In genomic region chr10:19119281-19120049, GRCm38 (mm10) we compare ENCODE assay signal across 21 mouse cellular contexts.
DNase-seq lines count a peak whose midpoint lies in the region; ATAC-seq and TF ChIP-seq lines count a peak whose summit lies in the region.
"Had no signal": no experiment of that assay in that cellular context is flagged by ENCODE, and none has a peak within 500 bp of the region (broad histone marks: within the 10 kb centered on the region; RNA-seq: fewer than 3 reads in every experiment).

No protein-coding gene starts in this region.

- peak; percentile 77 for DNase-seq in A20 (ENCODE audit: low read depth, low spot score)
- DNase-seq in CH12.LX (ENCODE audit: extremely low read depth), result peak; percentile 42
- DNase-seq in right cerebral cortex, adult 2 months (ENCODE audit: low spot score in 2 of 2), result no peak
- no peak for DNase-seq in hindbrain, embryonic 11.5 days (ENCODE audit: low spot score)
- no peak for DNase-seq in ovary, postnatal 14 days (ENCODE audit: low spot score)
- no peak for DNase-seq in testis, postnatal 14 days (ENCODE audit: low spot score)
- DNase-seq: adrenal gland, postnatal 10 days; cerebellum, adult 11 months; cerebellum, adult 9-10 months; cerebellum, postnatal 25 days; forebrain, postnatal 0 days; gastrocnemius, postnatal 25 days; heart, postnatal 4 days had no signal

- WGBS in intestine, embryonic 16.5 days, result 66% methylated on average over 8 of the region's 8 CpGs
- 63% methylated on average over 8 of the region's 8 CpGs for WGBS in stomach, embryonic 15.5 days
- WGBS in hindbrain, embryonic 11.5 days, result 85% methylated on average over 8 of the region's 8 CpGs

- no peak overlapping the region for H3K9ac ChIP-seq in CH12.LX (ENCODE audit: insufficient read depth, low read depth)
- H3K9ac ChIP-seq in intestine, embryonic 16.5 days (ENCODE audit: low read depth, low read length), result no peak overlapping the region
- H3K9ac ChIP-seq in stomach, embryonic 15.5 days, result no peak overlapping the region
- no peak overlapping the region for H3K9ac ChIP-seq in hindbrain, embryonic 11.5 days (ENCODE audit: low read depth, low read length)
- H3K9ac ChIP-seq: embryonic facial prominence, embryonic 12.5 days; forebrain, embryonic 13.5 days; forebrain, postnatal 0 days; heart, embryonic 12.5 days; hindbrain, embryonic 13.5 days had no signal

- in situ Hi-C loops in CH12.LX (cut with MboI; ENCODE audit: low pct_ligation_motif_present, low pct_unique_long_range_greater_than_20kb, low sequenced_read_pairs), result no loop called here

- peak overlapping the region; percentile 33 for H3K4me2 ChIP-seq in CH12.LX (ENCODE audit: insufficient read depth, low read depth, poor library complexity, severe bottlenecking)
- H3K4me2 ChIP-seq in intestine, embryonic 16.5 days (ENCODE audit: low read depth, low read length), result no peak overlapping the region
- no peak overlapping the region for H3K4me2 ChIP-seq in stomach, embryonic 15.5 days
- no peak overlapping the region for H3K4me2 ChIP-seq in hindbrain, embryonic 11.5 days (replicated peaks; ENCODE audit: low read depth, low read length)
- H3K4me2 ChIP-seq: embryonic facial prominence, embryonic 12.5 days; forebrain, embryonic 13.5 days; heart, embryonic 12.5 days; hindbrain, embryonic 13.5 days had no signal

- TF ChIP-seq POLR2A in CH12.LX (IDR thresholded peaks at IDR 0.05; ENCODE audit: low read depth, low read length), result no peak

- no peak overlapping the region for H3K27ac ChIP-seq in CH12.LX (ENCODE audit: insufficient read depth, low read depth)
- no peak overlapping the region for H3K27ac ChIP-seq in intestine, embryonic 16.5 days (ENCODE audit: low read length)
- no peak overlapping the region for H3K27ac ChIP-seq in stomach, embryonic 15.5 days
- no peak overlapping the region for H3K27ac ChIP-seq in hindbrain, embryonic 11.5 days (ENCODE audit: low read depth, low read length)
- H3K27ac ChIP-seq: embryonic facial prominence, embryonic 12.5 days; forebrain, embryonic 13.5 days; hindbrain, embryonic 13.5 days; hindbrain, postnatal 0 days had no signal

- no peaks in the 10 kb centered on the region for H3K9me3 ChIP-seq in CH12.LX (replicated peaks; ENCODE audit: low read length)
- H3K9me3 ChIP-seq in intestine, embryonic 16.5 days (ENCODE audit: control insufficient read depth, low read length), result no peaks in the 10 kb centered on the region
- H3K9me3 ChIP-seq in stomach, embryonic 15.5 days, result no peaks in the 10 kb centered on the region
- H3K9me3 ChIP-seq in hindbrain, embryonic 11.5 days (ENCODE audit: control insufficient read depth, low read length), result no peaks in the 10 kb centered on the region
- H3K9me3 ChIP-seq: embryonic facial prominence, embryonic 12.5 days; forebrain, embryonic 13.5 days; heart, embryonic 12.5 days; hindbrain, embryonic 13.5 days had no signal

- TF ChIP-seq RAD21 in CH12.LX (IDR thresholded peaks at IDR 0.05; ENCODE audit: low read depth, low read length), result no peak; the same call in 1 of the 2 replicates

- no peak for TF ChIP-seq CTCF in CH12.LX (conservative IDR thresholded peaks at IDR 0.05 in 1 of 2, IDR thresholded peaks at IDR 0.05 in 1 of 2; ENCODE audit: low read depth in 2 of 2, low read length in 2 of 2)

- H3K36me3 ChIP-seq in CH12.LX (replicated peaks in 1 of 2; ENCODE audit: control insufficient read depth in 1 of 2, insufficient read depth in 1 of 2, low read length in 1 of 2), result no peaks in the 10 kb centered on the region
- H3K36me3 ChIP-seq in intestine, embryonic 16.5 days (ENCODE audit: control insufficient read depth, insufficient read depth, low read length), result no peaks in the 10 kb centered on the region
- no peaks in the 10 kb centered on the region for H3K36me3 ChIP-seq in stomach, embryonic 15.5 days
- no peaks in the 10 kb centered on the region for H3K36me3 ChIP-seq in hindbrain, embryonic 11.5 days (ENCODE audit: control insufficient read depth, insufficient read depth, low read length)
- H3K36me3 ChIP-seq: embryonic facial prominence, embryonic 12.5 days; heart, embryonic 12.5 days; hindbrain, embryonic 13.5 days had no signal

- ATAC-seq in intestine, embryonic 16.5 days, result peak; percentile 61
- 0 out of 2 replicates have a peak, but pooled peaks have one; percentile 44 for ATAC-seq in stomach, embryonic 15.5 days (ENCODE audit: insufficient read depth, low FRiP score, low read depth)
- no peak for ATAC-seq in hindbrain, embryonic 11.5 days (ENCODE audit: low FRiP score)
- ATAC-seq: CD4-positive, CD25-positive, alpha-beta regulatory T cell, adult 4 months; forebrain, embryonic 13.5 days; forebrain, postnatal 0 days; hindbrain, postnatal 0 days had no signal

- dilution Hi-C loops in CH12.LX (cut with MboI; ENCODE audit: extremely low pct_ligation_motif_present, extremely low pct_unique_long_range_greater_than_20kb, low sequenced_read_pairs), result no loop called here

- no peaks in the 10 kb centered on the region for H3K27me3 ChIP-seq in CH12.LX (replicated peaks)
- no peaks in the 10 kb centered on the region for H3K27me3 ChIP-seq in intestine, embryonic 16.5 days (replicated peaks; ENCODE audit: control insufficient read depth, insufficient read depth, low read length)
- no peaks in the 10 kb centered on the region for H3K27me3 ChIP-seq in stomach, embryonic 15.5 days (replicated peaks)
- H3K27me3 ChIP-seq in hindbrain, embryonic 11.5 days (ENCODE audit: control insufficient read depth, insufficient read depth, low read length), result no peaks in the 10 kb centered on the region
- H3K27me3 ChIP-seq: embryonic facial prominence, embryonic 12.5 days; forebrain, embryonic 13.5 days; heart, embryonic 12.5 days; hindbrain, embryonic 13.5 days had no signal

- H3K79me2 ChIP-seq in CH12.LX (replicated peaks; ENCODE audit: control insufficient read depth, extremely low read depth, insufficient read depth, poor library complexity, severe bottlenecking), result no peaks in the 10 kb centered on the region; the same call in 1 of the 2 replicates

- H3K4me1 ChIP-seq in CH12.LX (ENCODE audit: control insufficient read depth in 1 of 2, insufficient read depth in 2 of 2), result peaks cover 14 to 68% of the 10 kb centered on the region in 2 experiments
- peaks cover 12% of the 10 kb centered on the region; the same call in 1 of the 2 replicates for H3K4me1 ChIP-seq in intestine, embryonic 16.5 days (ENCODE audit: control insufficient read depth, insufficient read depth, low read length)
- H3K4me1 ChIP-seq in stomach, embryonic 15.5 days, result no peaks in the 10 kb centered on the region; the same call in 1 of the 2 replicates
- no peaks in the 10 kb centered on the region for H3K4me1 ChIP-seq in hindbrain, embryonic 11.5 days (replicated peaks; ENCODE audit: control insufficient read depth, insufficient read depth, low read length)

- no peak overlapping the region for H3K4me3 ChIP-seq in CH12.LX (replicated peaks in 1 of 3; ENCODE audit: low read depth in 2 of 3, low read length in 2 of 3, poor library complexity in 1 of 3)
- H3K4me3 ChIP-seq in intestine, embryonic 16.5 days (ENCODE audit: low read length), result no peak overlapping the region
- H3K4me3 ChIP-seq in stomach, embryonic 15.5 days (replicated peaks), result no peak overlapping the region
- H3K4me3 ChIP-seq in hindbrain, embryonic 11.5 days (ENCODE audit: low read depth, low read length), result no peak overlapping the region
- H3K4me3 ChIP-seq: embryonic facial prominence, embryonic 12.5 days; forebrain, embryonic 13.5 days; heart, embryonic 12.5 days; hindbrain, embryonic 13.5 days had no signal

- TF ChIP-seq EP300 in CH12.LX (IDR thresholded peaks at IDR 0.05; ENCODE audit: low read length), result no peak

TF ChIP-seq in CH12.LX, 34 proteins besides CTCF, POLR2A, EP300 and RAD21:
- TF ChIP-seq RCOR1 (conservative IDR thresholded peaks at IDR 0.05; ENCODE audit: low read depth, low read length) (no peak), KAT2A (IDR thresholded peaks at IDR 0.05; ENCODE audit: insufficient replicate concordance, low read length) (no peak), SIN3A (IDR thresholded peaks at IDR 0.05; ENCODE audit: low read length) (no peak), BHLHE40 (IDR thresholded peaks at IDR 0.05; ENCODE audit: low read depth, low read length) (peak; percentile 93), MXI1 (IDR thresholded peaks at IDR 0.05; ENCODE audit: low read depth, low read length) (0 out of 2 replicates have a peak, but pooled peaks have one; percentile 31), MAX (IDR thresholded peaks at IDR 0.05; ENCODE audit: low read length) (peak; percentile 55; the same call in 1 of the 2 replicates), SMC3 (IDR thresholded peaks at IDR 0.05; ENCODE audit: low read depth, low read length) (no peak), MYC (IDR thresholded peaks at IDR 0.05; ENCODE audit: low read depth, low read length) (peak; percentile 72; the same call in 1 of the 2 replicates), ETS1 (conservative IDR thresholded peaks at IDR 0.05; ENCODE audit: low read depth, low read length) (peak; percentile 60; the same call in 1 of the 2 replicates), IRF4 (IDR thresholded peaks at IDR 0.05; ENCODE audit: low read depth, low read length) (0 out of 2 replicates have a peak, but pooled peaks have one; percentile 12)

Comparison
In these comparisons a context has a peak if more than half of its experiments do, and no peak if none do; other contexts are left out.
1. DNase-seq: peak in A20 (single experiment) and CH12.LX (single experiment); none in right cerebral cortex, adult 2 months (0 of 2), hindbrain, embryonic 11.5 days (single experiment), ovary, postnatal 14 days (single experiment) and testis, postnatal 14 days (single experiment).